Mouse (Mus musculus) layer of hippocampus, postnatal 10 days (tissue): ENCODE measurements around the gene BC049715. TPM values are rescaled to one million over a fixed set of nuclear protein-coding genes. Genes with fewer than 3 reads are reported as not detected.

Source experiments
- microRNA-seq, 2 experiments: library from miRNA; unstranded; fragments of <30 nt; microRNA quantifications; one replicate each; pipeline ENCODE4 v1.2.0; 2021
- total RNA-seq, 2 experiments: library from RNA; stranded (reverse); gene quantifications; 2 replicates each; pipeline ENCODE4 v1.2.3; 2021

The BC049715 gene
- total RNA-seq, 2 experiments from 2014 or later = 3.1 to 4.9 TPM

Small RNA genes within 50 kb of the gene (microRNA-seq; reads per million reads assigned to microRNA genes)
- gene Gm44364 = 0 reads per million in 2 experiments

Other genes starting within 250 kb of the BC049715 start
- under 1 TPM; 0.20 to 0.23 TPM for gene Plbd1, start 165.7 kb upstream of the BC049715 start, total RNA-seq
- gene Gucy2c, start 45.9 kb upstream of the BC049715 start, total RNA-seq = under 1 TPM; 0.34 to 0.38 TPM
- 10 to 100 TPM; 10.9 to 14.3 TPM for gene Hist4h4, start 23.2 kb upstream of the BC049715 start, total RNA-seq
- 10 to 100 TPM; 54.6 to 70.6 TPM for gene H2afj, start 19.4 kb upstream of the BC049715 start, total RNA-seq
- gene Wbp11, start 607 bp downstream of the BC049715 start, total RNA-seq = 100 to 1,000 TPM; 109 to 110 TPM
- 1 to 10 TPM; 2.7 to 3.5 TPM for gene Smco3, start 7.8 kb downstream of the BC049715 start, total RNA-seq
- under 1 TPM in 1 of 2 experiments, not detected in 1; 0.23 TPM for gene Art4, start 30.1 kb downstream of the BC049715 start, total RNA-seq
- 10 to 100 TPM; 15.1 to 26.3 TPM for gene Mgp, start 48.2 kb downstream of the BC049715 start, total RNA-seq
- gene Erp27, start 94.6 kb downstream of the BC049715 start, total RNA-seq = under 1 TPM; 0.57 to 0.76 TPM
- 1 to 10 TPM in 1 of 2 experiments, under 1 TPM in 1; 0.71 to 1.3 TPM for gene Pde6h, start 96.2 kb downstream of the BC049715 start, total RNA-seq
- 10 to 100 TPM; 17.4 to 18.4 TPM for gene Arhgdib, start 114.3 kb downstream of the BC049715 start, total RNA-seq